Mouse (Mus musculus) kidney, postnatal 25 days (tissue): ENCODE data around the gene Dnase1l3.
A peak's percentile ranks its signal among the peaks of the same experiment; 100 is the strongest.

ENCODE experiments used
- DNase-seq, 2 experiments: peaks; one replicate each; pipeline ENCODE4 v3.0.0; 2021; ENCODE audit warnings: mixed read lengths in 2 of 2

Dnase1l3 gene

GRCm38 (mm10) chr14:7975177-7975576, 19.2 kb downstream of the Dnase1l3 start:
- DNase-seq = no peak

GRCm38 (mm10) chr14:7974643-7975042, 19.7 kb downstream of the Dnase1l3 start:
- no peak for DNase-seq

DNA sequence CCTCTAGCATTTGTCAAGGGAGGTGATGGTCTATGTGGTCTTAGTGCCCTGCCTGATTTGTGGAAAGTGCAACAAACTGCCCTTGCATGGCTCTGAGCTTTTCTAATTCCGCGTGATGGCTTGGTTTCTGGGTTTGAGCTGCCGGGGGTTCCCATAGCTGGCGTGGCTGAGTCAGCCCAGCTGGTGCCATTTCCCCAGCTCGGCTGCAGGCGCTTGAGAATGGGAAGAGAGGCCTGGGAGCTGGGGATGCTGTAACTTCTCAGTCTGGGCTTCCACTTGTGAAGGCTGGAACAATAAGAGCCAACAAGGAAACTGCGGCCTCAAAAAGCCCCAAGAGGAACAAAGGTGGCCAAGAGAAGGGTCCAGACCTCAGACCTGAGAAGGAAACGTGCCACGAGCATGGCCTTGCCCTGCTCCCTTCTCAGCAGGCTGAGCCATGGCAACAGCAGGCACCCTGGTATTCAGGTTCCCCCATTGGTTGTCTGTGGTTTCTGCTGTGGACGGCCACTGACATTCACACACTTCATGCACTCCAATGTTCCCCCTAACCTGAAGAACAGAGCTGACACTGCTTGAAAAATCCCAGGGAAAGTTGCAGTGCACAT, 22.4 kb downstream of the Dnase1l3 start:
- DNase-seq = no peak

- peak; percentile 56 to 86 for DNase-seq
Measured at GRCm38 (mm10) chr14:7964219-7964889, 30.0 kb downstream of the Dnase1l3 start.

DNA sequence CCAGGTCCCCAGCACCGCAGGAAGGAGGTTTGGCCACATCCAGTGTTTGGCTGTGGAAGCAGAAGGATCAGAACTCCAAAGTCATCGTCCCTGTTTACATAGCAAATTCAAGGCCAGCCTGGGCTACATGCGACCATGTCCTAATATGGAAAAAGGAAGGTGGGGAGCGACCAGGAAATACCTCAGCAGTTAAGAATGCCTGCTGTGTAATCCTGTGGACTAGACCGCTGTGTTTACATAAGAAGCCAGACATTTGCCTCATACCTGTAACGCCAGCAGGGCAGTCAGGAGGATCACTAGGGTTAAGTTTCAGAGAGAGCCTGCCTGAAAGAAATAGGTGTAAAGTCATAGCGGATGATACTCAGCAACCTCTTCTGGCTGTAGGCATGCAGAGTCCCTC, 31.2 kb downstream of the Dnase1l3 start:
- no peak for DNase-seq

DNA sequence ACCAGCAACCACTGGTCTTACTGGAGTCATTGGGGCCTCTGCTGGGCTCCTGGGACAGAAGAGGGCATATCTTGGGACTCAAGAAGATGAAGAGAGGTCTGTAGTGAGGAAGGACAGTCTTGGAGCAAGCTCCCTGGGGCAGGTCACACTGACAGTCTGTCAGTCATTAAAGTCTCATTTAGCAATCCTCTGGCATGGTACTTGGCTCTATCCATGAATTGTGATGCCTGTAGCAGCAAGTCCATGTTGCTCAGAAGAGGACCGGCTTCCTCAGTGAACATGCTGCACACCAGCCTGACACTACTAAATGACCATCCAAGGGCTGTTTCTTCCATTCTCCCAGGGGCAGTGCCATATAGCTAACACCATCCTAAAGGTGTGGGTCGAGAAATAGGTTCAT, 31.7 kb downstream of the Dnase1l3 start:
- DNase-seq = no peak

- no peak for DNase-seq
Measured at GRCm38 (mm10) chr14:7961714-7962113, 32.7 kb downstream of the Dnase1l3 start.

- no peak for DNase-seq
Measured at GRCm38 (mm10) chr14:7960616-7961015, 33.8 kb downstream of the Dnase1l3 start.

DNA sequence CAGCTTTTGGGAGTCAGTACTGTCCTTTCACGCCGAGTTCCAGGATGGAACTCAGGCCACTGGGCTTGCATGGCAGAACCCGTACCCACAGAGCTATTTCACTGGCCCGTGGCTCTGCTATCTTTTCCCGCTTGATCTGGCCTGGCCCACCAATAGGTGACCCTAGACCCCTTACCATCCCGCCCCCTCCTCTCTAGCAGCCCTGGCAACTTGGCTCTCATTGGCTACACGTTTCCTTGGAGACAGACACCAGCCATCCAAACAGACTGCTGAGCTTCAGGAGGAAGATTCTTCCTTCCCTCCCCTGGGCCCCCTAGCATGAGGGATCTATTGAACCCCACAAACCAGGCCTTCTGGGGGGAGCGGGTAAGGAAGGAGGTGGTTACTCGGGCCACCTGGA, 37.3 kb downstream of the Dnase1l3 start, which contains the start of gene Gm45521:
Gene Gm45521, plus strand, starts transcription at position 240 of the 400 bp plus-strand sequence.
- DNase-seq = no peak

DNA sequence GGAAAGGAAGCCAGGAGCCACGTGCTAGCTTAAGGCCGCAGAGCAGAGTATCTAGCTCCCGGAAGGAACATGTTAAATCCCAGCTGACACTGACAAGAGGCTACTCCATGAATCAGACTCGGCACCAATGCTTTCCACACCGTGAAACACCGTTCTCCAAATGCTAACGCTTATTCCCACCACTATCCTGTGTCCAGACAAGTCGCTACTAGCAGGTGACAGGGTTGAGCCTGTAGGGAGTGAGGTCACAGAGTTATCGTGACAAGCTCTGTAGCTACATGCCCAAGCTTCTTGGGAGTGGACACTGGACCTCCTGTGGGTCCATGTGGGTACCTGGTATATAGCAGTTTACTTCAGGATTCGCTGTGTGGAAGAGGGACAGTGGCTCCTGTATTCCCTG, 37.9 kb downstream of the Dnase1l3 start:
- no peak for DNase-seq

DNA sequence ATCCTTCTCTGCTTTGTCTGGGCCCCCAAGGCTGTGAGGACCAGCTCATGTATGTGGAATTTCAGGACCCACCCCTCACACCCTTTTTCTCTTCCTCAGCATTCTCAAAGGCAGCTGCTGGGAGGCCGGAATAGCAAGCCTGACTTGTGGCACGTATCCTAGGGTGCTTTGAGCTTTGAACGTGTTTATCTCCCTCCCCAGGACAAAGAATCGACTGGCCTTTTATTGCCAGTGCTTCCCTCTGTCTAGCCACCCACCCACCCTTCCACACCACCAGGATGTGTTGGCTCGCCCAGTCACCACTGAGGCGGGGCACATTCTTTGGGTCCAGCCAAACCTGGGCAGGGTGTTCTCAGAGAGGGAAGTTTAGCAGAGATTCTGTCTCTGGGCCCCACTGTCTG, 40.3 kb downstream of the Dnase1l3 start:
- no peak for DNase-seq

- peak; percentile 54 to 76 for DNase-seq
Measured at GRCm38 (mm10) chr14:7952610-7953254, 41.6 kb downstream of the Dnase1l3 start.

DNA sequence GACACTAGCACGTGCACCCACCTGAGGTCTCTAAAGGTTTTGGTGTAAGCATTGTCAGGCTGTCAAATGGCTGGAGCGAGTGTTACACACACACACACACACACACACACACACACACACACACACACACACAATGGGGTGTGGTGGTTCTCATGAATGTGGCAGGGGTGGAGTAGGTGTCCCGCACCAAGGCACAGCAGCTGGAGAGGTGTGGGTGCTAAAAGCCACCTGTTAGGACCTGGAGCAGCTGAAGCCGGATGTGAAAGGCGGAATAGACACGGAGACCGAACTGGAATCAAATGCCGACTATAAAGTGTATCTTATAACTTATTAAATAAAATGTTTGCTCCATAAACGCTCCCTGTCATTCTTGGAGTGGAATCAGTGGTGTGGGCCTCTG, 43.1 kb downstream of the Dnase1l3 start:
- DNase-seq = no peak

- no peak for DNase-seq
Measured at GRCm38 (mm10) chr14:7945261-7945660, 49.1 kb downstream of the Dnase1l3 start.

GRCm38 (mm10) chr14:7944349-7945039, 49.9 kb downstream of the Dnase1l3 start:
- DNase-seq = peak in 1 of 2 experiments; percentile 29

DNA sequence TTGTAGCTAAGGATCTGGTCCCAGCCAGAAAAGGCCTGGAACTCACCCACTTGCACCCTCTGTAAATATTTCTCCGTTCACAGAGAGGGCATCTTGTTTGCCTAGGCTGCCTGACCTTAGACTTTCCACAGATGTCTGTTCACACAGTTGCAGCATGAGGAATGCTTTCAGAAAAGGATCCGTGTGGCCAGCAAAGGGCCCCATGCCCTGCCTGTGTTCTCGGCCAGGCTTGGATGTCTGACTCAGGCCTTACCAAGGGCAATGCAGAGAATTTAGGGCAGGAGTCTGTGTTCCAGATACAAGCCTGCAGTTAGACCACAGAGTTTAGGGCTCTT, 50.6 kb downstream of the Dnase1l3 start:
- DNase-seq = no peak

DNA sequence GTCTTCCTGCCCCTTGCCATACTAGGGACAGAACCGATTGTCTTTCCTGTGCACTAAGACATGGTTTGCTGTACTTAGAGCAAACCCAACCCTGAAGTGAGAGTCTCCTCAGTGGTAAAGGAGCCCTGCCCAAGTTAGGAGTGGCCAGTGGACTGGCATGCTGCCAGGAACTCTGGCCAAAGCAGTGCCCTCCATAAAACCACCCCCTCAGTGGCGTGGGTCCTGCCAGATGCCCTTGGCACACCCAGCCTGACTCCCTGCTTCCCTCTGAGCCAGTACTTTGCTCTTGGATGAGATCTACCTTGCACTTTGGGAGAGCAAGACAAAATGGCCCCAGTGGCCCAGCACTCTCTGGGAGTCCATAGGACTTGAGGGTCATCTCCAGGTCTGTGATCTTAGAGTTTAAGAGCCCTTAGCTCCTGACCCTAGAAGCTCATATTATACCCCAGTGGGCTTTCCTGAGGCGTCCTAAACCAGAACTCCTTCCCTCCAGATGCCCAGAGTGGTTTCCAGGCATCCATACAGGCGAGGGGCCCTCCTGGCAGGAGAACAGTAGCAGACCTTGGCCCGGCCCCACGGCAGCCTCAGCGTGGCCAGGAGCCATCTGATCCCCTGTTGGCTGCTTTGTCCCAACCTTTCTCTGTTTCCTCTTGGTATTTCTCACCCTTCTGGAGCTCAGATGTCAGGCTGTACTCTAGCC, 51.1 kb downstream of the Dnase1l3 start:
- DNase-seq = peak; percentile 80 to 94

DNA sequence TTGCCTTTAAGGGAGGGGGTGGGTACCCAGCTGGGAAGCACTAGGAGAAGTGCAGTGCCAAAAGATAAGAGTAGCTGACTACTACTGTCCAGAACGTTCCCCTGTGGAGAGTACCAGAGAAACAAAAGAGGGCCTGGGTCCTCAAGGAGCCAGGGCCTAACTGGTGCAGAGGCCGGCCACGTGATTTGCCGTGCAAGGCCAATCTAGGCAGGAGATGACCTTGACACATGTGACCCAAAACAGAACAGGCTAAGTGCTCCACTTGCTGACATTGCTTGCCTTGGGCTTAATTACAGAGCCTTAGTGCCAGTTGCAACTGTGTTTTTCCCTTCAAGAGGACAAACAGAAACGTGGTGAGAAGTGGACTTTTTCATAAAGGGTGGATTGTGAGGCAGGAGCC, 53.0 kb downstream of the Dnase1l3 start:
- DNase-seq = no peak

- peak; percentile 24 to 64 for DNase-seq
Measured at GRCm38 (mm10) chr14:7938809-7939784, 55.3 kb downstream of the Dnase1l3 start.

GRCm38 (mm10) chr14:7937052-7937630, 57.2 kb downstream of the Dnase1l3 start:
- no peak for DNase-seq

DNA sequence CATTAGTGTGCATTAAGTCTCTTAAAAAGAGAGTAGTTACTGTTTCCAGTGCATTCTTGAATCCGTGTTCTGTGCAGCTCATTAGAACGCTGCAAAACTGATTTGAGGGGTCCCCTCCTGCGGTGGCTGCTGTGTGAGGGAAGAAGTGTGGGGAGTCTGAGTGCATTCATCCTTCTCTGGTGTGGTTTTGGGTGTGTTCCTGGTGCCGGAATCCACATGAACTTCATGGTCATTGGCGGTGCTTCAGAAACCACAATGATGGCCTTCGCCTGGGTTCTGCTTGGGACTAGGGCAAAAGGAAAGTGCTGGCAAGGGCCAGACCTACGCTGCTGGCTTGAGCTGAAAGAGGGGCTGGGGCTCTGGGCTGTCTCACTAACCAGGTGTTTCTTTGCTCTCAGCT, 60.2 kb downstream of the Dnase1l3 start:
- DNase-seq = peak in 1 of 2 experiments; percentile 24
